Mouse (Mus musculus): ENCODE data around the gene Slc30a9. TPM values are rescaled to one million over a fixed set of nuclear protein-coding genes. Genes with fewer than 3 reads are reported as not detected.

The Slc30a9 gene
- polyA plus RNA-seq, 1 experiment from 2014 or later, result 68.0 TPM

- Histone ChIP-seq H3K4me2 (replicated peaks; ENCODE audit: low read depth, low read length) (no peak overlapping the region), H3K9ac (replicated peaks; ENCODE audit: low read depth) (no peak overlapping the region), H3K27ac (ENCODE audit: low read length) (no peak overlapping the region), H3K27me3 (replicated peaks; ENCODE audit: insufficient read depth, low read length) (no peaks in the 10 kb centered on the region), H3K9me3 (ENCODE audit: low read length) (no peaks in the 10 kb centered on the region), H3K36me3 (ENCODE audit: insufficient read depth, low read length) (peaks cover 8% of the 10 kb centered on the region; the same call in 1 of the 2 replicates), H3K4me3 (ENCODE audit: low read depth, low read length) (no peak overlapping the region), H3K4me1 (ENCODE audit: insufficient read depth, low read depth, low read length) (no peaks in the 10 kb centered on the region)
- no peak for DNase-seq (ENCODE audit: low spot score)
- WGBS, result 81% methylated on average over 1 of the region's 1 CpGs
- TF ChIP-seq CTCF (IDR thresholded peaks at IDR 0.05) (no peak), EP300 (IDR thresholded peaks at IDR 0.05) (no peak)
- no peak for ATAC-seq
These were observed 10.6 kb upstream of the Slc30a9 start for GRCm38 (mm10) chr5:67296171-67296570.

- TF ChIP-seq EP300 (IDR thresholded peaks at IDR 0.05) (no peak), CTCF (IDR thresholded peaks at IDR 0.05) (no peak)
These were observed 9.5 kb upstream of the Slc30a9 start for GRCm38 (mm10) chr5:67297026-67297813.

GRCm38 (mm10) chr5:67299847-67300412 is 6.8 kb upstream of the Slc30a9 start:
- Histone ChIP-seq H3K9me3 (ENCODE audit: low read length) (no peaks in the 10 kb centered on the region), H3K27ac (ENCODE audit: low read length) (no peak overlapping the region), H3K9ac (replicated peaks; ENCODE audit: low read depth) (no peak overlapping the region), H3K4me2 (replicated peaks; ENCODE audit: low read depth, low read length) (no peak overlapping the region), H3K36me3 (ENCODE audit: insufficient read depth, low read length) (no peaks in the 10 kb centered on the region), H3K4me3 (ENCODE audit: low read depth, low read length) (no peak overlapping the region), H3K27me3 (replicated peaks; ENCODE audit: insufficient read depth, low read length) (no peaks in the 10 kb centered on the region), H3K4me1 (ENCODE audit: insufficient read depth, low read depth, low read length) (no peaks in the 10 kb centered on the region)
- ATAC-seq (no peak), DNase-seq (ENCODE audit: low spot score) (no peak)
- WGBS, result 92% methylated on average over 6 of the region's 6 CpGs
- TF ChIP-seq CTCF (IDR thresholded peaks at IDR 0.05), result no peak
- no peak for TF ChIP-seq EP300 (IDR thresholded peaks at IDR 0.05)

More at GRCm38 (mm10) chr5:67297026-67297813, 9.5 kb upstream of the Slc30a9 start:
- H3K4me2 ChIP-seq (replicated peaks; ENCODE audit: low read depth, low read length), result no peak overlapping the region
- no peaks in the 10 kb centered on the region for H3K9me3 ChIP-seq (ENCODE audit: low read length)
- no peak for DNase-seq (ENCODE audit: low spot score)
- no peak overlapping the region for H3K9ac ChIP-seq (replicated peaks; ENCODE audit: low read depth)
- H3K36me3 ChIP-seq (ENCODE audit: insufficient read depth, low read length), result peaks cover 8% of the 10 kb centered on the region; the same call in 1 of the 2 replicates
- H3K4me1 ChIP-seq (ENCODE audit: insufficient read depth, low read depth, low read length), result no peaks in the 10 kb centered on the region
- no peak for ATAC-seq
- no peak overlapping the region for H3K27ac ChIP-seq (ENCODE audit: low read length)
- H3K27me3 ChIP-seq (replicated peaks; ENCODE audit: insufficient read depth, low read length), result no peaks in the 10 kb centered on the region
- H3K4me3 ChIP-seq (ENCODE audit: low read depth, low read length), result no peak overlapping the region
- WGBS, result 85% methylated on average over 5 of the region's 5 CpGs

- no peak for DNase-seq (ENCODE audit: low spot score)
- Histone ChIP-seq H3K9me3 (ENCODE audit: low read length) (no peaks in the 10 kb centered on the region), H3K27me3 (replicated peaks; ENCODE audit: insufficient read depth, low read length) (no peaks in the 10 kb centered on the region), H3K4me2 (replicated peaks; ENCODE audit: low read depth, low read length) (no peak overlapping the region), H3K9ac (replicated peaks; ENCODE audit: low read depth) (no peak overlapping the region), H3K4me3 (ENCODE audit: low read depth, low read length) (no peak overlapping the region), H3K27ac (ENCODE audit: low read length) (no peak overlapping the region), H3K4me1 (ENCODE audit: insufficient read depth, low read depth, low read length) (no peaks in the 10 kb centered on the region), H3K36me3 (ENCODE audit: insufficient read depth, low read length) (no peaks in the 10 kb centered on the region)
- TF ChIP-seq CTCF (IDR thresholded peaks at IDR 0.05) (no peak), EP300 (IDR thresholded peaks at IDR 0.05) (no peak)
- no peak for ATAC-seq
- 96% methylated on average over 8 of the region's 8 CpGs for WGBS
These were observed 5.7 kb upstream of the Slc30a9 start for GRCm38 (mm10) chr5:67300926-67301597.

GRCm38 (mm10) chr5:67301722-67302331 is 4.9 kb upstream of the Slc30a9 start:
- Histone ChIP-seq H3K27me3 (replicated peaks; ENCODE audit: insufficient read depth, low read length) (no peaks in the 10 kb centered on the region), H3K36me3 (ENCODE audit: insufficient read depth, low read length) (no peaks in the 10 kb centered on the region), H3K27ac (ENCODE audit: low read length) (no peak overlapping the region), H3K4me2 (replicated peaks; ENCODE audit: low read depth, low read length) (no peak overlapping the region), H3K4me3 (ENCODE audit: low read depth, low read length) (no peak overlapping the region), H3K9me3 (ENCODE audit: low read length) (no peaks in the 10 kb centered on the region), H3K4me1 (ENCODE audit: insufficient read depth, low read depth, low read length) (no peaks in the 10 kb centered on the region), H3K9ac (replicated peaks; ENCODE audit: low read depth) (no peak overlapping the region)
- TF ChIP-seq CTCF (IDR thresholded peaks at IDR 0.05), result no peak
- TF ChIP-seq EP300 (IDR thresholded peaks at IDR 0.05), result peak; percentile 66
- ATAC-seq (0 out of 2 replicates have a peak, but pooled peaks have one; percentile 12), DNase-seq (ENCODE audit: low spot score) (peak; percentile 37)
- WGBS, result 57% methylated on average over 8 of the region's 8 CpGs

GRCm38 (mm10) chr5:67303816-67304215 is 2.9 kb upstream of the Slc30a9 start:
- H3K4me2 ChIP-seq (replicated peaks; ENCODE audit: low read depth, low read length), result no peak overlapping the region
- TF ChIP-seq EP300 (IDR thresholded peaks at IDR 0.05) (no peak), CTCF (IDR thresholded peaks at IDR 0.05) (no peak)
- no peaks in the 10 kb centered on the region for H3K27me3 ChIP-seq (replicated peaks; ENCODE audit: insufficient read depth, low read length)
- H3K36me3 ChIP-seq (ENCODE audit: insufficient read depth, low read length), result no peaks in the 10 kb centered on the region
- WGBS, result 67% methylated on average over 1 of the region's 1 CpGs
- no peak overlapping the region for H3K9ac ChIP-seq (replicated peaks; ENCODE audit: low read depth)
- peaks cover 6% of the 10 kb centered on the region; the same call in 1 of the 2 replicates for H3K4me1 ChIP-seq (ENCODE audit: insufficient read depth, low read depth, low read length)
- ATAC-seq (no peak), DNase-seq (ENCODE audit: low spot score) (no peak)
- no peak overlapping the region for H3K27ac ChIP-seq (ENCODE audit: low read length)
- no peak overlapping the region for H3K4me3 ChIP-seq (ENCODE audit: low read depth, low read length)
- H3K9me3 ChIP-seq (ENCODE audit: low read length), result no peaks in the 10 kb centered on the region

Data from lung, postnatal 0 days (tissue).